Mouse (Mus musculus) Patski (cell line): ENCODE measurements around the gene Sbk1. TPM values are rescaled to one million over a fixed set of nuclear protein-coding genes. Genes with fewer than 3 reads are reported as not detected.

Experiments
- ATAC-seq: fragments of 100-300 bp; one replicate; pipeline ENCODE4 v1.8.0; 2021
- CTCF ChIA-PET: fragments of 350-600 bp; sonication (Branson Sonifier 250); formaldehyde crosslinking; loops from one replicate; lab custom pipeline; 2022; ENCODE audit warnings: inconsistent platforms; lab: Charles Lee
- POLR2A ChIA-PET: fragments of 350-600 bp; sonication (Branson Sonifier 250); formaldehyde crosslinking; loops from one replicate; lab custom pipeline; 2022; ENCODE audit warnings: antibody characterized with exemption, inconsistent platforms; lab: Charles Lee
- DNase-seq: peaks from one replicate; pipeline ENCODE4 v3.0.0-alpha.2; 2011; ENCODE audit warnings: low read depth, low spot score
- H3K27me3 ChIP-seq: fragments of 371-371 bp; one replicate; pipeline ENCODE4 v1.5.1; 2021
- CTCF ChIP-seq: fragments of 100-300 bp; IDR thresholded peaks from one replicate; pipeline ENCODE4 v1.5.1; 2021
- in situ Hi-C: fragments of 300-500 bp; cut with MboI; formaldehyde crosslinking; loops from 3 replicates; pipeline ENCODE4 v1.11.1; 2018; ENCODE audit warnings: low pct_unique_long_range_greater_than_20kb, mixed read lengths
- polyA plus RNA-seq: library from polyadenylated mRNA; unstranded; gene quantifications from one replicate; pipeline ENCODE4 v1.2.3, GENCODE M21; 2021

Gene Sbk1
- polyA plus RNA-seq, 1 experiment from 2014 or later: 19.4 TPM

DNA sequence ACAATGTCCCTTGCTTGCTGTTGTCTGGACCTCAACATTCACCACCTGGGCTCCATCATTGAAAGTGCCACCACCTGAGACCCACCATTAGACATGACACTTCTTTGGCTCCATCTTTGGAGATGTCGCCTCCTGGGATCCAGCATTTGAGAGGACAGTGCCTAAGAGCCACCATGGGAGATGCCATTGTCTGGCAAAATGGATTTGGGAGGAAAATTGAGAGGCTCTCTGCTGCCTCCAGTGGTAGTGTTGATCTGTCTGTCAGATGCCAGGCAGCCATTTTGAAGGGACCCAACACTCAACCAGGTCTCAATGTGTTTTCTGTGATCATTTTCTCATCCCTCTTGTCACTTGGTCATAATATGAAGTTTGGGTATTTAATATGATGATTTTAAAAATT lies 63.1 kb downstream of the Sbk1 start:
- ChIA-PET POLR2A (no interaction called here), CTCF (no interaction called here)
- in situ Hi-C loops: no loop called here

DNA sequence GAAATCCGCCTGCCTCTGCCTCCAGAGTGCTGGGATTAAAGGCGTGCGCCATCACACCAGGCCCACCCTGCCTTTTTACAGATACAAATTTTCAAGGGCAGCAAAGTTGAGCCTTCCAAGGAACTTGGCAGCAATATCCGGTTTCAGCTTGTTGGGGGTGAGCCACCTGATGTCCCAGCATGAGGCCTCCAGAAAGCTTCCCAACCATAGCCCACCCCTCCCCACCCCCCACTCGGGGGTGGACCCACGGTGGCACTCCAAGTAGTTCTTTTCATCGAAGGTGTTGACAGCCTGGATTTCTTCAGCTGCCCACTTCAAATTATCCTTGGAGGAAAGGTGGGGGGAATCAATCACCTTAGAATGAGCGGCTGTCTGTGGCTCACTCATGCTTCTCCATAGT lies 66.5 kb downstream of the Sbk1 start:
- TF ChIP-seq CTCF: no peak
- DNase-seq (no peak), ATAC-seq (no peak)
- ChIA-PET CTCF (interaction anchor here (1.3 to 1.5 kb wide), 2 partner anchors 15 to 38 kb away, joined by 5 read pairs; partner anchors contain the start of gene Spns1), POLR2A (no interaction called here)
- in situ Hi-C loops: no loop called here
- H3K27me3 ChIP-seq: no peaks in the 10 kb centered on the region

More for the DNA sequence above, 63.1 kb downstream of the Sbk1 start:
- DNase-seq (no peak), ATAC-seq (no peak)
- TF ChIP-seq CTCF: peak; percentile 37
- no peaks in the 10 kb centered on the region for H3K27me3 ChIP-seq

DNA sequence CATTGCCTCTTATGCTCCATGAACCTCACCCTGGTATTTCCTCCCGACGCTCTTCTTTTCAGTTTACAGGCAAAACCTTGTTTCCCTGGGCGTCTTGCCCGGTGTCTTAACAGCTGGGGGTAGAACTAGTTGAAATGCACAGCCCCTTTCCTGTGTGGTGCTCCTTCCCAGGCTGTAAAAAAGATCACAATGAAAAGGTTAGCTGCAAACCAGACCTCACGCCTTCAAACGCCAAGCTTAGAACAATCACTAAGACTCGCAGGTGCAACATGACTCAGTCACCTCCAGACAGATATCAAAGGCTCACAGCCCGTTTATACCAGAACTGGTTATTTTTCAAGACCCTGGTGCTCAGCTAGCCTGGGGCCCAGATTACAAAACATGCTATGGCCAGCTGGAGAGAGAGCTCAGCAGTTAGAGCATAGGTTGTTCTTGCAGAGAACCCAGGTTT lies 67.1 kb downstream of the Sbk1 start:
- TF ChIP-seq CTCF: no peak
- H3K27me3 ChIP-seq: no peaks in the 10 kb centered on the region
- ChIA-PET CTCF (interaction anchor here (1.3 to 1.5 kb wide), 2 partner anchors 16 to 37 kb away, joined by 5 read pairs; partner anchors contain the start of gene Spns1), POLR2A (no interaction called here)
- no peak for DNase-seq
- in situ Hi-C loops: no loop called here
- no peak for ATAC-seq

DNA sequence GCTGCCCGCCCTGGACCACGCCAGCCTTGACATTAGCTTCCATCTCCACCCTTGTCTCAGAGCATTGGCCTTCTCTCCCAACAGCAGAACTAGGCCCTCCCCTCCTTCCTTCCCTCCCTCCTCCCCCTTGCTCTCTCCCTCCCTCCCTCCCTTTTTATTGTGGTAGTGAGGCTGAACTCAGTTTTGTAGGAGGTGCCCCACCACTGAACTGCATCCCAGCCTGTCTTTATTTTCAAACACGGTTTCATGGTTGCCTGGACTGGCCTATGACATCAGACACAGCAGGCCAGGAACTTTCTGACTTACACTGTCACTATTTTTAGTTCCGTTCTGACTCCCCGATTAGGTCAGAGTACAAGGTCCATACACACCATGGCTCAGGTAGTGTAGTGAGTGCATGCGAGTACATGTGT lies 67.8 kb downstream of the Sbk1 start:
- ChIA-PET POLR2A (no interaction called here), CTCF (interaction anchor here (1.3 to 1.5 kb wide), 2 partner anchors 17 to 37 kb away, joined by 5 read pairs; partner anchors contain the start of gene Spns1)
- no peak for ATAC-seq
- no peak for TF ChIP-seq CTCF
- in situ Hi-C loops: no loop called here
- no peak for DNase-seq
- H3K27me3 ChIP-seq: no peaks in the 10 kb centered on the region

DNA sequence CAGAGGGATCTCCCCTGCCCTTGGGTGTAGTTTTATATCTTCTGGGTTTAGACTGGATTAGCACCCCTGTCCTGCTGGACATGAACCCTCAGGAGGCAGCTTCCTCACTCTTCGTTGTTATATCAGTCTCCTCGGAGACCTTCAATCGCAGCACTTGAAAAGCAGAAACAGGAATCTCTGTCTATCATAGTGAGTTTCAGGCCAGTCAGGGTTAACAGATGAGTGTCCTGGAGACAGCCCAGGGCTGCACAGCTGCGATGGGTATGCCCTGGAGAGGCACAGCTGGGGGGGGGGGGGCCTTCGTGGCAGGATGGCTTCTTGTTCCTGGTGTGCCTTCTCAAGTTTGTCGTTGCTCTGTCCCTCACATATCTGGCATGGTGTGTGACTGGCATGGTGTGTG lies 68.5 kb downstream of the Sbk1 start:
- DNase-seq: no peak
- no peak for TF ChIP-seq CTCF
- no peak for ATAC-seq
- H3K27me3 ChIP-seq: no peaks in the 10 kb centered on the region
- ChIA-PET CTCF (no interaction called here), POLR2A (no interaction called here)
- in situ Hi-C loops: no loop called here

Other genes starting within 250 kb of the Sbk1 start
- not detected for gene Gsg1l, start 190.2 kb upstream of the Sbk1 start, polyA plus RNA-seq
- gene Xpo6, start 72.1 kb upstream of the Sbk1 start, polyA plus RNA-seq: 99.2 TPM
- gene Lat, start 97.0 kb downstream of the Sbk1 start, polyA plus RNA-seq: 0.95 TPM
- gene Spns1, start 104.8 kb downstream of the Sbk1 start, polyA plus RNA-seq: 69.3 TPM
- 8.9 TPM for gene Nfatc2ip, start 124.1 kb downstream of the Sbk1 start, polyA plus RNA-seq
- gene Cd19, start 142.3 kb downstream of the Sbk1 start, polyA plus RNA-seq: not detected
- gene Rabep2, start 156.1 kb downstream of the Sbk1 start, polyA plus RNA-seq: 30.2 TPM
- 0.10 TPM for gene Atp2a1, start 190.5 kb downstream of the Sbk1 start, polyA plus RNA-seq
- gene Sh2b1, start 202.8 kb downstream of the Sbk1 start, polyA plus RNA-seq: 64.4 TPM
- gene Tufm, start 214.7 kb downstream of the Sbk1 start, polyA plus RNA-seq: 159 TPM
- 113 TPM for gene Atxn2l, start 230.8 kb downstream of the Sbk1 start, polyA plus RNA-seq